In genomic region chr1:42712311-42712690, GRCm38 (mm10) we compare ENCODE assay signal across 13 mouse cellular contexts. TPM values are rescaled to one million over a fixed set of nuclear protein-coding genes. Genes with fewer than 3 reads are reported as not detected.
DNase-seq lines count a peak whose midpoint lies in the region; ATAC-seq lines count a peak whose summit lies in the region.
"Had no signal": no experiment of that assay in that cellular context is flagged by ENCODE, and none has a peak within 500 bp of the region (broad histone marks: within the 10 kb centered on the region; RNA-seq: fewer than 3 reads in every experiment).

No protein-coding gene starts in this region.

- peak overlapping the region; percentile 68; the same call in 1 of the 2 replicates for H3K9ac ChIP-seq in kidney, embryonic 14.5 days (ENCODE audit: low read depth, low read length)
- peak overlapping the region; percentile 73 for H3K9ac ChIP-seq in embryonic facial prominence, embryonic 14.5 days (ENCODE audit: low read depth, low read length)
- peak overlapping the region; percentile 71 for H3K9ac ChIP-seq in hindbrain, embryonic 12.5 days
- no peak overlapping the region for H3K9ac ChIP-seq in midbrain, embryonic 16.5 days (ENCODE audit: low read depth, low read length)

- H3K9me3 ChIP-seq in kidney, embryonic 14.5 days (ENCODE audit: control insufficient read depth, low read length): no peaks in the 10 kb centered on the region
- no peaks in the 10 kb centered on the region for H3K9me3 ChIP-seq in embryonic facial prominence, embryonic 14.5 days (ENCODE audit: control insufficient read depth, low read length)
- no peaks in the 10 kb centered on the region for H3K9me3 ChIP-seq in hindbrain, embryonic 12.5 days (replicated peaks)
- no peaks in the 10 kb centered on the region for H3K9me3 ChIP-seq in midbrain, embryonic 16.5 days (replicated peaks; ENCODE audit: control insufficient read depth, low read length, poor library complexity, severe bottlenecking)

- peak overlapping the region; percentile 49 for H3K4me2 ChIP-seq in kidney, embryonic 14.5 days (replicated peaks; ENCODE audit: low read depth, low read length)
- peak overlapping the region; percentile 86 for H3K4me2 ChIP-seq in embryonic facial prominence, embryonic 14.5 days (ENCODE audit: low read depth, low read length)
- H3K4me2 ChIP-seq in hindbrain, embryonic 12.5 days (replicated peaks): peak overlapping the region; percentile 62
- peak overlapping the region; percentile 72 for H3K4me2 ChIP-seq in midbrain, embryonic 16.5 days (ENCODE audit: low read length)

- H3K36me3 ChIP-seq in kidney, embryonic 14.5 days (ENCODE audit: control insufficient read depth, insufficient read depth, low read length): no peaks in the 10 kb centered on the region
- no peaks in the 10 kb centered on the region for H3K36me3 ChIP-seq in embryonic facial prominence, embryonic 14.5 days (ENCODE audit: control insufficient read depth, insufficient read depth, low read length)
- H3K36me3 ChIP-seq in hindbrain, embryonic 12.5 days: no peaks in the 10 kb centered on the region
- H3K36me3 ChIP-seq in midbrain, embryonic 16.5 days (ENCODE audit: control insufficient read depth, insufficient read depth, low read length): no peaks in the 10 kb centered on the region

- H3K4me3 ChIP-seq in kidney, embryonic 14.5 days (ENCODE audit: low read length): peak overlapping the region; percentile 48; the same call in 1 of the 2 replicates
- H3K4me3 ChIP-seq in embryonic facial prominence, embryonic 14.5 days (ENCODE audit: low read depth, low read length): peak overlapping the region; percentile 41
- peak overlapping the region; percentile 59 for H3K4me3 ChIP-seq in hindbrain, embryonic 12.5 days
- peak overlapping the region; percentile 47 for H3K4me3 ChIP-seq in midbrain, embryonic 16.5 days (ENCODE audit: low read depth, low read length)

- H3K27ac ChIP-seq in kidney, embryonic 14.5 days (ENCODE audit: low read depth, low read length): no peak overlapping the region
- peak overlapping the region; percentile 6; the same call in 1 of the 2 replicates for H3K27ac ChIP-seq in embryonic facial prominence, embryonic 14.5 days (replicated peaks; ENCODE audit: low read depth, low read length)
- H3K27ac ChIP-seq in hindbrain, embryonic 12.5 days: no peak overlapping the region; the same call in 1 of the 2 replicates
- H3K27ac ChIP-seq in midbrain, embryonic 16.5 days (ENCODE audit: low read length): no peak overlapping the region

- WGBS in kidney, embryonic 14.5 days: under 1% methylated on average over 4 of the region's 4 CpGs
- 10% methylated on average over 4 of the region's 4 CpGs for WGBS in embryonic facial prominence, embryonic 14.5 days
- WGBS in hindbrain, embryonic 12.5 days: 6% methylated on average over 4 of the region's 4 CpGs
- WGBS in midbrain, embryonic 16.5 days: 14% methylated on average over 4 of the region's 4 CpGs

- ATAC-seq in kidney, embryonic 14.5 days (ENCODE audit: low FRiP score, low TSS enrichment): no peak
- no peak for ATAC-seq in embryonic facial prominence, embryonic 14.5 days (ENCODE audit: low read depth)
- ATAC-seq in hindbrain, embryonic 12.5 days (ENCODE audit: low FRiP score): no peak
- ATAC-seq in midbrain, embryonic 16.5 days: no peak
- no peak for ATAC-seq in megakaryocyte, adult 5-6 weeks (ENCODE audit: poor library complexity, severe bottlenecking)
- ATAC-seq in megakaryocyte progenitor cell, adult 5-6 weeks (replicated peaks; ENCODE audit: poor library complexity): no peak

- no peaks in the 10 kb centered on the region; the same call in 1 of the 2 replicates for H3K4me1 ChIP-seq in kidney, embryonic 14.5 days (ENCODE audit: control insufficient read depth, insufficient read depth, low read length)
- 0 out of 2 replicates have a peak, but pooled peaks cover 3% of the 10 kb centered on the region for H3K4me1 ChIP-seq in embryonic facial prominence, embryonic 14.5 days (ENCODE audit: control insufficient read depth, insufficient read depth, low read length)
- H3K4me1 ChIP-seq in hindbrain, embryonic 12.5 days: peaks cover 60% of the 10 kb centered on the region
- peaks cover 28% of the 10 kb centered on the region for H3K4me1 ChIP-seq in midbrain, embryonic 16.5 days (ENCODE audit: control insufficient read depth, insufficient read depth, low read length)

- DNase-seq in kidney, postnatal 36 days: no peak
- no peak for DNase-seq in embryonic facial prominence, embryonic 14.5 days (ENCODE audit: low spot score)
- no peak for DNase-seq in layer of hippocampus, adult 8-10 months (ENCODE audit: low spot score in 2 of 2)
- DNase-seq: cerebellum, adult 11-12 months; lung, postnatal 10 days; right cerebral cortex, adult 18-20 months; thymus, adult 18-20 months had no signal

- peaks cover 79% of the 10 kb centered on the region for H3K27me3 ChIP-seq in kidney, embryonic 14.5 days (ENCODE audit: control insufficient read depth, insufficient read depth, low read length)
- H3K27me3 ChIP-seq in embryonic facial prominence, embryonic 14.5 days (replicated peaks; ENCODE audit: control insufficient read depth, insufficient read depth, low read length): peaks cover 84% of the 10 kb centered on the region
- H3K27me3 ChIP-seq in hindbrain, embryonic 12.5 days: peaks cover 23% of the 10 kb centered on the region
- H3K27me3 ChIP-seq in midbrain, embryonic 16.5 days (ENCODE audit: control insufficient read depth, insufficient read depth, low read depth, low read length): no peaks in the 10 kb centered on the region

RNA-seq across cellular contexts. Expression of gene Pou3f3, which starts 16.7 kb away (rescaled TPM):
- polyA plus RNA-seq in kidney, embryonic 14.5 days (2014; fragmentation: Nextera tagmentation; extraction: Ambion mirVana): 8.5 and 8.8 TPM in 2 replicates
- 2.9 and 3.4 TPM in 2 replicates for polyA plus RNA-seq in embryonic facial prominence, embryonic 14.5 days (2014; fragmentation: Nextera tagmentation; extraction: Ambion mirVana)
- 28.8 and 29.2 TPM in 2 replicates for polyA plus RNA-seq in hindbrain, embryonic 12.5 days (2016; fragmentation: Nextera tagmentation; extraction: Ambion mirVana)
- polyA plus RNA-seq in midbrain, embryonic 16.5 days (2015; fragmentation: Nextera tagmentation; extraction: Ambion mirVana): 14.3 and 14.9 TPM in 2 replicates
- not detected in 2 replicates for total RNA-seq in megakaryocyte, adult 5-6 weeks (2015)
- total RNA-seq in megakaryocyte, adult 5-6 weeks (2017): not detected in 2 replicates
- total RNA-seq in megakaryocyte progenitor cell, adult 5-6 weeks (2015): not detected in 2 replicates
- total RNA-seq in megakaryocyte progenitor cell, adult 5-6 weeks (2017): not detected in 2 replicates
- total RNA-seq in layer of hippocampus, adult 8-10 months (2022): 10 to 100 TPM; 52.0 to 63.0 (median 56.3) TPM
- polyA plus RNA-seq: heart, embryonic 14.5 days had no signal
